Mouse (Mus musculus) MEL (cell line): ENCODE data around the gene Fars2.

Experiments
- EP300 ChIP-seq, 2 experiments: IDR thresholded peaks; 2 replicates each; pipeline ENCODE4 v1.6.1; 2011; ENCODE audit warnings: improper control_type of control experiment in 2 of 2, low read length in 2 of 2, low read depth in 1 of 2, mild to moderate bottlenecking in 1 of 2
- POLR2AphosphoS2 ChIP-seq: IDR thresholded peaks from 2 replicates; pipeline ENCODE4 v1.6.1; 2011; ENCODE audit warnings: low read length, improper control_type of control experiment
- ZKSCAN1 ChIP-seq: IDR thresholded peaks from 2 replicates; pipeline ENCODE4 v1.6.1; 2012; ENCODE audit warnings: low read depth, mild to moderate bottlenecking, inconsistent platforms, low read length, improper control_type of control experiment, moderate library complexity

DNA sequence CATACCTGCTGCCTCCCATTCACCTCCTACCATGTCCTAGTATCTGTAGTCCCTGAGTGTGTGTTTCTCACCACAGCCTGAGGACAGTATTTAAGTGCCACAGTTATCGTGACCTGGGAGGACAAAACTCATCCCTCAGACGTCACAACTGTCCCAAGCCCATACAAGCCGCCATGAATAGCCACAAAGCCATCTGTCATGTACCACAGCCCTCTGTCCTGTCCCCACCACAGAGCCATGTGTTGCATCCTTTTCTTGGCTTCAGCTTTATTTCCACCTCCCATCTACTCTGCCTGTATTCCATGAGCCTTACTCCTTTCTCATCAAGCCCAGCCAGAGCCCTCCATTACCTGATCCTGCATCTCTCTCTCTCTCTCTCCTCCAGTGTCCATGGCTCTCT lies 244.2 kb downstream of the Fars2 start:
- TF ChIP-seq POLR2AphosphoS2 (no peak), EP300 (IDR thresholded peaks at IDR 0.05; ENCODE audit: low read depth in 1 of 2, low read length in 2 of 2) (no peak), ZKSCAN1 (no peak)
